Mouse (Mus musculus) kidney, embryonic 16.5 days (tissue): ENCODE results near the gene Arid1b. TPM values are rescaled to one million over a fixed set of nuclear protein-coding genes. Genes with fewer than 3 reads are reported as not detected.

Experiments used
- ATAC-seq: fragments of 200-750 bp; cut with Nextera tagmentation; 2 replicates; pipeline ENCODE4 v1.8.0; 2017; ENCODE audit warnings: moderate TSS enrichment; ENCODE audit not compliant: low FRiP score, low TSS enrichment
- H3K27ac ChIP-seq: fragments of 300-500 bp; sonication (generic); 2 replicates; pipeline ENCODE4 v1.5.1; 2014; ENCODE audit warnings: low read length
- H3K27me3 ChIP-seq: fragments of 300-500 bp; sonication (generic); 2 replicates; pipeline ENCODE4 v1.6.1; 2014; ENCODE audit warnings: low read length, control low read depth, mixed read lengths; ENCODE audit not compliant: insufficient read depth
- H3K36me3 ChIP-seq: fragments of 300-500 bp; sonication (generic); 2 replicates; pipeline ENCODE4 v1.6.1; 2014; ENCODE audit warnings: low read length, control low read depth, mixed read lengths; ENCODE audit not compliant: insufficient read depth
- H3K4me1 ChIP-seq: fragments of 300-500 bp; sonication (generic); 2 replicates; pipeline ENCODE4 v1.6.1; 2014; ENCODE audit warnings: low read length, control low read depth, mixed read lengths; ENCODE audit not compliant: insufficient read depth
- H3K4me2 ChIP-seq: fragments of 300-500 bp; sonication (generic); replicated peaks from 2 replicates; pipeline ENCODE4 v1.6.1; 2014; ENCODE audit warnings: low read depth, low read length
- H3K4me3 ChIP-seq: fragments of 300-500 bp; sonication (generic); 2 replicates; pipeline ENCODE4 v1.5.1; 2014; ENCODE audit warnings: mild to moderate bottlenecking, low read length
- H3K9ac ChIP-seq: fragments of 300-500 bp; sonication (generic); replicated peaks from 2 replicates; pipeline ENCODE4 v1.6.1; 2014; ENCODE audit warnings: low read length
- H3K9me3 ChIP-seq: fragments of 300-500 bp; sonication (generic); 2 replicates; pipeline ENCODE4 v1.6.1; 2016; ENCODE audit warnings: low read length, control low read depth
- WGBS: fragments of 180-500 bp; shearing (Covaris S2); extraction: QIAGEN DNeasy Blood & Tissue Kit; methylation state at CpG from one replicate; pipeline ENCODE4 v1.1.7; 2014; 5-methylcytosine and 5-hydroxymethylcytosine counted together
- polyA plus RNA-seq: library from polyadenylated mRNA; unstranded; fragments of >200 nt; fragmentation: Nextera tagmentation; extraction: Ambion mirVana; gene quantifications from 2 replicates; pipeline ENCODE4 v1.2.1, GENCODE M21; 2015

The Arid1b gene
- polyA plus RNA-seq, 1 experiment from 2014 or later, result 10.9 TPM

DNA sequence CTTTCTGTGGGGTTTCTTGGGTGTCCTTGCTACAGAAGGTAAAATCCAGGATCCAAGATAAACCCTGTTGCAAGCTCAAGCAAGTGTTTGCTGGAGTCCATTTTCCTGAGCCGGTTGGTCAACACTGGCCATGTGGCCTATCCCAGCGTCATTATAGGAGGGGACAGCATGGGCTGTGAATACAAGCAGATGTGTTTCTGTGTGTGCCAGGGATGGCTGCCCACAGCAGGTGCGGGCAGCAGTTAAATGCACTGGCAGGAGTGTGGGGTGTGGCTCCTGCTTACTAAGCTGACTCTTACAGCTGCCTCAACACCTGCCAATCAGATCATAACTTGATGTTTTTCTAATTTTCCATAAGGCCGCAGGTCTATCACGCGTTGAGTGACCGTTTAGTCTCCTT, 336.5 kb downstream of the Arid1b start:
- WGBS, result 91% methylated on average over 7 of the region's 7 CpGs
- no peak overlapping the region for H3K4me2 ChIP-seq
- no peaks in the 10 kb centered on the region for H3K9me3 ChIP-seq
- H3K4me1 ChIP-seq, result no peaks in the 10 kb centered on the region
- H3K27ac ChIP-seq, result no peak overlapping the region
- no peak for ATAC-seq
- no peak overlapping the region for H3K9ac ChIP-seq
- H3K4me3 ChIP-seq, result no peak overlapping the region
- H3K36me3 ChIP-seq, result peaks cover 61% of the 10 kb centered on the region
- no peaks in the 10 kb centered on the region for H3K27me3 ChIP-seq

DNA sequence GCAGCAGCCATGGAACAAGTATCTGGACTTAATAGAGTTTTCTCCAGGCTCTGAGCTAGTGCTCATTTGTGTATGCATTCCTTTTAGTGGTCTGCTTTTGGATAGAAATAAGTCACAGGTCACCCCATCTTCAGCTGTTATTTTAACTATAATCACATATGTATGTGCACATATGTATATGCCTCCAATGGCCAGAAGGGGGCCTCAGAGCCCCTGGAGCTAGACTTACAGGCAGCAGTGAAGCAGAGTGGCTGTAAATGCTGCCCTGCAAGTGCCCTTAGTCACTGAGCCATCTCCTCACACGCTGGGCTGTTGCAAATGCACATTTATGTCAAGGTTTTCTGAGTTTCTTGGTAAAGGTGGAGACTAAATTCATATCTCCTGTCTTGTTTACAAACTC, 337.3 kb downstream of the Arid1b start:
- peaks cover 66% of the 10 kb centered on the region for H3K36me3 ChIP-seq
- H3K4me1 ChIP-seq, result no peaks in the 10 kb centered on the region
- no peak overlapping the region for H3K27ac ChIP-seq
- ATAC-seq, result no peak
- no peak overlapping the region for H3K9ac ChIP-seq
- H3K9me3 ChIP-seq, result no peaks in the 10 kb centered on the region
- H3K4me3 ChIP-seq, result no peak overlapping the region
- WGBS, result 70% methylated on average over 1 of the region's 1 CpGs
- no peak overlapping the region for H3K4me2 ChIP-seq
- no peaks in the 10 kb centered on the region for H3K27me3 ChIP-seq

- Histone ChIP-seq H3K4me3 (no peak overlapping the region), H3K4me1 (no peaks in the 10 kb centered on the region), H3K9ac (no peak overlapping the region), H3K9me3 (0 out of 2 replicates have a peak, but pooled peaks cover 3% of the 10 kb centered on the region), H3K36me3 (peaks cover 66% of the 10 kb centered on the region), H3K4me2 (no peak overlapping the region), H3K27ac (no peak overlapping the region), H3K27me3 (no peaks in the 10 kb centered on the region)
- no peak for ATAC-seq
- 89% methylated on average over 7 of the region's 7 CpGs for WGBS
Measured at GRCm38 (mm10) chr17:5334567-5334966, 340.4 kb downstream of the Arid1b start.

GRCm38 (mm10) chr17:5344426-5344825, 350.3 kb downstream of the Arid1b start:
- Histone ChIP-seq H3K4me1 (no peaks in the 10 kb centered on the region), H3K9ac (no peak overlapping the region), H3K27ac (no peak overlapping the region), H3K4me2 (no peak overlapping the region), H3K36me3 (peaks cover 51% of the 10 kb centered on the region), H3K4me3 (no peak overlapping the region), H3K27me3 (no peaks in the 10 kb centered on the region), H3K9me3 (peaks cover 8% of the 10 kb centered on the region; the same call in 1 of the 2 replicates)
- no peak for ATAC-seq
- WGBS, result 97% methylated on average over 1 of the region's 1 CpGs

DNA sequence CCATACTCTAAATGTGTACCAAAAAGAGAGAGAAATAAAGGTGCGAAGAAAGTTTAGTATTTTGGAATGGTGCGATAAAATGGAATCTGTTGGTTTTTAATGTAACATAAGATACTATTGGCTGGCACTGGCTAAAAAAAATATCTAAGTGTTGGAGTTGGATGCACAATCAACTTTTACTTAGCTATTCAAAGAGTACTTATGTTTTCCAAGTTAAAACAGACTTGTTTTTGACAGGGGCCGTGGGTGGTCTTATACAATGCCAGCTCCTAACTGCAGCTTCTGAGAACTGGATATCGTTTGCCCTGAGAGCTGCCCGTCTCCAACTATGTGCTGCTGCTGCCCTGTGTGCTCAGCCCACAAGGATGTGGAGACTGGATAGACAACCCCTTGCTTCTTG, 351.7 kb downstream of the Arid1b start:
- 94% methylated on average over 5 of the region's 5 CpGs for WGBS
- no peak overlapping the region for H3K4me3 ChIP-seq
- no peak overlapping the region for H3K4me2 ChIP-seq
- peaks cover 40% of the 10 kb centered on the region for H3K36me3 ChIP-seq
- no peak overlapping the region for H3K27ac ChIP-seq
- H3K27me3 ChIP-seq, result no peaks in the 10 kb centered on the region
- peaks cover 8% of the 10 kb centered on the region; the same call in 1 of the 2 replicates for H3K9me3 ChIP-seq
- no peaks in the 10 kb centered on the region for H3K4me1 ChIP-seq
- H3K9ac ChIP-seq, result no peak overlapping the region
- no peak for ATAC-seq

GRCm38 (mm10) chr17:5352901-5353300, 358.8 kb downstream of the Arid1b start:
- H3K4me2 ChIP-seq, result no peak overlapping the region
- no peak for ATAC-seq
- no peak overlapping the region for H3K27ac ChIP-seq
- H3K4me3 ChIP-seq, result no peak overlapping the region
- H3K9me3 ChIP-seq, result peaks cover 6% of the 10 kb centered on the region; the same call in 1 of the 2 replicates
- no peaks in the 10 kb centered on the region for H3K36me3 ChIP-seq
- H3K9ac ChIP-seq, result no peak overlapping the region
- 65% methylated on average over 5 of the region's 5 CpGs for WGBS
- H3K27me3 ChIP-seq, result no peaks in the 10 kb centered on the region
- no peaks in the 10 kb centered on the region for H3K4me1 ChIP-seq

DNA sequence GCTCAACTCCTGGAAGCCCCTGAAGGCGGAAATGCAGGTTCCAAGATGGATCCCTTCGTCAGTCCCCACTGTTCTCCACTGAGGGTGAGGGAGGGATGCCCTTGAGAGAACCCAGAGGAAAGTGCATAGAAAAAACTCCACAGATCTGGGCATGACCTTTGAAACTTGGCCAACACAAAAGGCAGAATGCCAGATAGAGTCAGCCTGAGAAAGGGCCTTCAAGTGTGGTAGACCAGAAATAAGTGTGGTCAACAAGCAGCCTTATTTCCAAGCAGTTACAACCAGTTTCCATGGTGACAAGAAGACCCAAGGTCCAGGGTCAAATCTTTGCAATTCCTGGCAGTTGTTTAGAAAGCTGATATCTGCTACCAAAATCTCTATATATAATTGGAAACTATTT, 366.6 kb downstream of the Arid1b start:
- H3K4me2 ChIP-seq, result no peak overlapping the region
- 86% methylated on average over 2 of the region's 2 CpGs for WGBS
- no peaks in the 10 kb centered on the region for H3K27me3 ChIP-seq
- no peak for ATAC-seq
- no peaks in the 10 kb centered on the region for H3K4me1 ChIP-seq
- H3K27ac ChIP-seq, result no peak overlapping the region
- no peak overlapping the region for H3K4me3 ChIP-seq
- H3K9me3 ChIP-seq, result peaks cover 4% of the 10 kb centered on the region; the same call in 1 of the 2 replicates
- H3K36me3 ChIP-seq, result no peaks in the 10 kb centered on the region
- H3K9ac ChIP-seq, result no peak overlapping the region

DNA sequence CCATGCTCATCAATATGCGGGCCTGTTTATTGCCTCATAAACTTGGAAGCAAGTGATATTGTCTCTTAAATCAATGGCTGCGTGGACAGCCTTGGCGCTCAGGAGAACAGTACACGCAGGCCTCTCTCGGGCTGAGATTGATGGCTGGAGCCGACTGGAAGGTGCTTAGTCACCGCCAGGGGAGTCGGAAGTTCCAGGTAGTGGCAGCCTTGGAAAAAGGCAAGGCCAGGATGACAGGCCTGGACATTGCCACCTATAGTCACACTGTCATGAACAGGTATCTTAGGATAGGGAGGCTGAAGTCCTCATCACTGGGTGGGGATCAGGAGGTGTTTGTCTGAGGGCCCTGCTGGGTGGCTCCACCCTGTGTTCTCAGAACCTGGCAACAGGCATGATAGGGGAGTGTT, 371.9 kb downstream of the Arid1b start:
- Histone ChIP-seq H3K9ac (no peak overlapping the region), H3K27ac (no peak overlapping the region), H3K4me1 (no peaks in the 10 kb centered on the region), H3K4me2 (no peak overlapping the region), H3K36me3 (no peaks in the 10 kb centered on the region), H3K4me3 (no peak overlapping the region), H3K27me3 (no peaks in the 10 kb centered on the region), H3K9me3 (no peaks in the 10 kb centered on the region)
- ATAC-seq, result peak; percentile 49; the same call in 1 of the 2 replicates
- WGBS, result 20% methylated on average over 8 of the region's 8 CpGs

GRCm38 (mm10) chr17:5371032-5371431, 376.9 kb downstream of the Arid1b start:
- Histone ChIP-seq H3K4me3 (no peak overlapping the region), H3K9me3 (no peaks in the 10 kb centered on the region), H3K27ac (no peak overlapping the region), H3K4me1 (no peaks in the 10 kb centered on the region), H3K27me3 (no peaks in the 10 kb centered on the region), H3K4me2 (no peak overlapping the region), H3K9ac (no peak overlapping the region), H3K36me3 (no peaks in the 10 kb centered on the region)
- no peak for ATAC-seq
- 76% methylated on average over 4 of the region's 4 CpGs for WGBS

DNA sequence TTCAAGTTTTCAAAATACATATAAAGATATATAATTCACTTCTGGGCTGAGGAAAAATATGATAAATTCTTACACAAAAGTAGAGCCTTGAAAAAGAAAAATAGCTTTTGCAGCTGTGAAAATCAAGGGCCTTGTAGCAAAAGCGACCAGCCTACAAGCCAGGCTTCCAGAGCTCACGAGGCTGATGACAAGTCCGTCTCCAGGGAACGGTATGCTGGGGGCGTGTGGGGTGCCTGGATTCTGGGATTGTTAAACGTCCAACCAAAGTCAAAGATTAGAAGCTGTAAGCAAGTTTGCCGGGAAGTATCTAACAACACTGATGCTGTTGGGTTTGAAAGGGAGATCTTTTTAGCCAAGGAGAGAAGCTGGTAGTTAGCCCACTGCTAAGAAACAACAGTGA, 377.4 kb downstream of the Arid1b start:
- Histone ChIP-seq H3K9ac (no peak overlapping the region), H3K4me3 (no peak overlapping the region), H3K27ac (no peak overlapping the region), H3K36me3 (no peaks in the 10 kb centered on the region), H3K4me1 (no peaks in the 10 kb centered on the region), H3K9me3 (no peaks in the 10 kb centered on the region), H3K27me3 (no peaks in the 10 kb centered on the region), H3K4me2 (no peak overlapping the region)
- ATAC-seq, result no peak
- 58% methylated on average over 7 of the region's 7 CpGs for whole genome bisulfite sequencing
